Mouse (Mus musculus): ENCODE results near the gene Gm29797. TPM values are rescaled to one million over a fixed set of nuclear protein-coding genes. Genes with fewer than 3 reads are reported as not detected.

Gm29797 gene
- polyA plus RNA-seq, 1 experiment from 2014 or later: not detected

- H3K4me2 ChIP-seq: no peak overlapping the region
- H3K4me3 ChIP-seq (replicated peaks): no peak overlapping the region
- peaks cover 16% of the 10 kb centered on the region for H3K4me1 ChIP-seq
- H3K9ac ChIP-seq: no peak overlapping the region
- H3K9me3 ChIP-seq: no peaks in the 10 kb centered on the region
- peaks cover 40% of the 10 kb centered on the region for H3K36me3 ChIP-seq (replicated peaks)
- ATAC-seq (ENCODE audit: low FRiP score): no peak
- WGBS: 89% methylated on average over 6 of the region's 6 CpGs
- H3K27ac ChIP-seq: no peak overlapping the region
- peaks cover 8% of the 10 kb centered on the region; the same call in 1 of the 2 replicates for H3K27me3 ChIP-seq
Observed at GRCm38 (mm10) chr2:181691083-181691482, 34.2 kb downstream of the Gm29797 start.

- no peak overlapping the region for H3K4me2 ChIP-seq
- no peak overlapping the region for H3K4me3 ChIP-seq (replicated peaks)
- H3K9ac ChIP-seq: no peak overlapping the region
- peaks cover 16% of the 10 kb centered on the region for H3K4me1 ChIP-seq
- 94% methylated on average over 4 of the region's 4 CpGs for WGBS
- H3K9me3 ChIP-seq: no peaks in the 10 kb centered on the region
- no peak for ATAC-seq (ENCODE audit: low FRiP score)
- H3K27me3 ChIP-seq: peaks cover 10% of the 10 kb centered on the region; the same call in 1 of the 2 replicates
- H3K27ac ChIP-seq: no peak overlapping the region
- peaks cover 35% of the 10 kb centered on the region for H3K36me3 ChIP-seq (replicated peaks)
Observed at GRCm38 (mm10) chr2:181691571-181691970, 34.7 kb downstream of the Gm29797 start.

DNA sequence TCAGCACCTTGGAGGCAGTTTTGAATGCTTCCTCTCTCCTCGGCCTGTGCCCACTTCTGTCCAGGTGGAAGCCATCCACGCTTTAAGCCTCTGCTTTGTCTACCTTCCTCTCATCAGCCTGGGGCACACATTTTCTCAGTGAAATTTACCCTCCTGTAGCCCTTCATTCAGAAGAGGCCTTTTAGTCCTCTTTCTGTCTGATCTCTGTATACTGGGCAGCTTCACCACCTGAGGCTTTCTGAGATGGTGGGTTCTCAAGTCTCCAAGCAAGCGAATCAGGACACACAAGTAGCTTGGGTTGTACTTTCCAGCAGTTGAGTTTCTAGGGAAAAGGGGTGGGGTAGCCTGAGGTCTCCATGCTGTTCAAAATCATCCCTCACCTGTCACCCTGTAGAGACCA, 35.5 kb downstream of the Gm29797 start:
- no peak for ATAC-seq (ENCODE audit: low FRiP score)
- Histone ChIP-seq H3K27ac (no peak overlapping the region), H3K9me3 (no peaks in the 10 kb centered on the region), H3K9ac (no peak overlapping the region), H3K27me3 (peaks cover 10% of the 10 kb centered on the region; the same call in 1 of the 2 replicates), H3K4me2 (peak overlapping the region; percentile 85), H3K36me3 (replicated peaks) (peaks cover 27% of the 10 kb centered on the region), H3K4me3 (replicated peaks) (0 out of 2 replicates have a peak overlapping the region, but pooled peaks have one; percentile 72), H3K4me1 (peaks cover 16% of the 10 kb centered on the region)
- 92% methylated on average over 3 of the region's 3 CpGs for WGBS

GRCm38 (mm10) chr2:181693339-181694280, 36.8 kb downstream of the Gm29797 start, which contains the start of gene Rgs19:
Gene Rgs19, minus strand, starts transcription at chr2:181693977.
- Histone ChIP-seq H3K27me3 (peaks cover 10% of the 10 kb centered on the region; the same call in 1 of the 2 replicates), H3K4me1 (peaks cover 16% of the 10 kb centered on the region), H3K36me3 (replicated peaks) (peaks cover 15% of the 10 kb centered on the region), H3K9ac (peak within 1 kb of the TSS; percentile 80), H3K9me3 (no peaks in the 10 kb centered on the region), H3K4me3 (replicated peaks) (peak within 1 kb of the TSS; percentile 72), H3K4me2 (peak within 1 kb of the TSS; percentile 85), H3K27ac (peak within 1 kb of the TSS; percentile 59)
- ATAC-seq (ENCODE audit: low FRiP score): peak; percentile 87
- WGBS: under 1% methylated on average over 69 of the region's 75 CpGs

- ATAC-seq (ENCODE audit: low FRiP score): no peak
- Histone ChIP-seq H3K36me3 (replicated peaks) (peaks cover 6% of the 10 kb centered on the region), H3K27me3 (peaks cover 10% of the 10 kb centered on the region; the same call in 1 of the 2 replicates), H3K4me3 (replicated peaks) (no peak overlapping the region), H3K4me2 (no peak overlapping the region; the same call in 1 of the 2 replicates), H3K9ac (no peak overlapping the region), H3K27ac (no peak overlapping the region; the same call in 1 of the 2 replicates), H3K4me1 (peaks cover 16% of the 10 kb centered on the region), H3K9me3 (no peaks in the 10 kb centered on the region)
- WGBS: 90% methylated on average over 3 of the region's 3 CpGs
Observed at GRCm38 (mm10) chr2:181694581-181694980, 37.7 kb downstream of the Gm29797 start.

DNA sequence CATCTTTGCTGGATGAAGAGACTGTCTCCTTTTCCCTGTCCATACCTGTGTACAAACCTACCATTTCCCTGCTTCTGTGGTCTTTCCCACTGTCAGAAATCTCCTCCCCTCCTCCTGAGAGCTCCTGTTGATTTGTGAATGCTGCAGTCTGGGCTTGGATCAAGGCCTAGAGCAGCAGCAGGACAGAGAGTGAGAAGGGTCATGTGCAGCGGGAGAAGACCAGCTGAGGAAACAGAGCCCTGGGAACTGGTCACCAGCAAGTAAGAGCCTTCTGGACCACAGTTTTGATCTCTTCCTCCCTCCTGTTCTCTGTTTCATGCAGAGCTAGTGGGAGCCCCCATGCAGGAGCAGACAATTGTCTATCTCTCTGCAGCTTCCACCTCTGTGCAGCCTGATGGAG, 38.9 kb downstream of the Gm29797 start:
- peaks cover 16% of the 10 kb centered on the region for H3K4me1 ChIP-seq
- no peak overlapping the region for H3K4me3 ChIP-seq (replicated peaks)
- H3K27me3 ChIP-seq: peaks cover 10% of the 10 kb centered on the region; the same call in 1 of the 2 replicates
- no peaks in the 10 kb centered on the region for H3K9me3 ChIP-seq
- no peak overlapping the region for H3K27ac ChIP-seq
- no peak for ATAC-seq (ENCODE audit: low FRiP score)
- H3K4me2 ChIP-seq: no peak overlapping the region
- H3K36me3 ChIP-seq (replicated peaks): no peaks in the 10 kb centered on the region
- 96% methylated on average over 1 of the region's 1 CpGs for WGBS
- no peak overlapping the region for H3K9ac ChIP-seq

DNA sequence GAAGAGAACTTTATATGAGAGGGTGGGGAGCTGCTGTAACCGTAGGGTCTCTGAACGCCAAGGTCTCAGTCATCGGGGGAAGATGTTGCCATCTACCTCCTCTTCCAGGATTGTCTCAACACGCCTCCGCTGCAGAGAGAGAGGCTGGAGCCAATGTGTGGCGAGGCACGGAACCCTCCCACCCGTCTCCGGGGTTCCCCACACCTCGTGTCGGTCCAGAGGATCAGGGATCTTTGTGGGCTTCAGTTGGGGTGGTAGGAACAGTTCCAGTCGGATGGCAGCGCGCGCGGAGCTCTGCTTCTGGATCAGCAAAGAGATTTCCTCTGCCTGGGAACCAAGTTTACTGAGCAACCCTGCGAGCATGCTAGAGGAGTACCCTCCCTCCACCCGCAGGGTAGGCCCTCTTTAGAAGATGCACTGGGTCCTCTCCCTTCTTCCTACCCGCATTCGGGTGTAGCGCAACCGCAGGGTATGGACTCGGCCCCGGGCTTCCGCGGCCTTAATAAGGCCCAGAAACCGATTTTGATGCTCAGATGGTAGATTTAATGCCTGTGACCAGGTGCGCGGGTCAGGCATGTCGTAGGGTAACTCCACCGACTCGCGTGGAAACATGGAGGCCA, 40.1 kb downstream of the Gm29797 start:
- Histone ChIP-seq H3K9ac (no peak overlapping the region), H3K4me2 (no peak overlapping the region), H3K4me1 (peaks cover 16% of the 10 kb centered on the region), H3K4me3 (replicated peaks) (no peak overlapping the region), H3K9me3 (no peaks in the 10 kb centered on the region), H3K36me3 (replicated peaks) (no peaks in the 10 kb centered on the region), H3K27ac (no peak overlapping the region), H3K27me3 (peaks cover 10% of the 10 kb centered on the region; the same call in 1 of the 2 replicates)
- WGBS: 76% methylated on average over 33 of the region's 33 CpGs
- ATAC-seq (ENCODE audit: low FRiP score): no peak

DNA sequence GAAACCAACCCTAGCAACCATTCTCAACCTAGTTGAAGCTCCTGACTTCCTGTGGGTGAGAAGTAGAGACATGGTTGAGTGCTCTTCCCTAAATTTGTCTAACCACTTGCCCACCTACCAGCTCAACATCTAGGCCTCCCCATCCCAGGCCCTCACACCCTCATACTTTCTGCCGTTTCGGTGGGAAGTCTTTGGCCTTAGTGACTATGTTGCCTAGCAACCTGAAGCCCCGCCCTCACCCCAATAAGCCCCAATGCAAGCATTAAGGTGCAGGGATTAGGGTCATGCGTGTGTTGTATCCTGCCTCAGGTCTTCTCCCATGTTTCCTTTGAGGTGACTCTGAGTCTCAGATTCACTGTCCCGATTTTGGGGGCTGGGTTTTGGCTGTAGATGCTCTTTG, 41.4 kb downstream of the Gm29797 start, which contains the start of gene Lkaaear1:
Lkaaear1 (minus strand) TSS at position 202 of the 400 bp plus-strand sequence.
- H3K27me3 ChIP-seq: peaks cover 10% of the 10 kb centered on the region; the same call in 1 of the 2 replicates
- no peak within 1 kb of the TSS for H3K4me3 ChIP-seq (replicated peaks)
- H3K27ac ChIP-seq: no peak within 1 kb of the TSS
- no peaks in the 10 kb centered on the region for H3K36me3 ChIP-seq (replicated peaks)
- no peak for ATAC-seq (ENCODE audit: low FRiP score)
- H3K4me1 ChIP-seq: peaks cover 4% of the 10 kb centered on the region
- H3K9ac ChIP-seq: no peak within 1 kb of the TSS
- H3K9me3 ChIP-seq: no peaks in the 10 kb centered on the region
- H3K4me2 ChIP-seq: no peak within 1 kb of the TSS
- WGBS: 51% methylated on average over 5 of the region's 5 CpGs

GRCm38 (mm10) chr2:181706668-181707067, 49.8 kb downstream of the Gm29797 start:
- Histone ChIP-seq H3K9ac (no peak overlapping the region), H3K4me2 (no peak overlapping the region), H3K4me3 (replicated peaks) (no peak overlapping the region), H3K9me3 (no peaks in the 10 kb centered on the region), H3K36me3 (replicated peaks) (no peaks in the 10 kb centered on the region), H3K27ac (no peak overlapping the region), H3K27me3 (no peaks in the 10 kb centered on the region), H3K4me1 (no peaks in the 10 kb centered on the region)
- 46% methylated on average over 4 of the region's 4 CpGs for WGBS
- ATAC-seq (ENCODE audit: low FRiP score): no peak

Other genes starting within 250 kb of the Gm29797 start
- gene Zbtb46, start 197.6 kb upstream of the Gm29797 start, polyA plus RNA-seq (2016; fragmentation: Nextera tagmentation; extraction: Ambion mirVana): 14.4 and 16.1 TPM in 2 replicates
- gene Abhd16b, start 163.8 kb upstream of the Gm29797 start, polyA plus RNA-seq (2016; fragmentation: Nextera tagmentation; extraction: Ambion mirVana): 0.10 TPM in 1 of 2 replicates, not detected in the other
- gene Tpd52l2, start 159.9 kb upstream of the Gm29797 start, polyA plus RNA-seq (2016; fragmentation: Nextera tagmentation; extraction: Ambion mirVana): 133 and 134 TPM in 2 replicates
- gene Dnajc5, start 136.5 kb upstream of the Gm29797 start, polyA plus RNA-seq (2016; fragmentation: Nextera tagmentation; extraction: Ambion mirVana): 129 and 134 TPM in 2 replicates
- gene Uckl1, start 72.1 kb upstream of the Gm29797 start, polyA plus RNA-seq (2016; fragmentation: Nextera tagmentation; extraction: Ambion mirVana): 50.7 and 50.8 TPM in 2 replicates
- 75.6 and 76.9 TPM in 2 replicates for gene Prpf6, start 65.2 kb upstream of the Gm29797 start, polyA plus RNA-seq (2016; fragmentation: Nextera tagmentation; extraction: Ambion mirVana)
- 70.9 and 74.5 TPM in 2 replicates for gene Zfp512b, start 64.2 kb upstream of the Gm29797 start, polyA plus RNA-seq (2016; fragmentation: Nextera tagmentation; extraction: Ambion mirVana)
- 71.3 and 73.8 TPM in 2 replicates for gene Samd10, start 57.8 kb upstream of the Gm29797 start, polyA plus RNA-seq (2016; fragmentation: Nextera tagmentation; extraction: Ambion mirVana)
- gene Sox18, start 14.6 kb downstream of the Gm29797 start, polyA plus RNA-seq (2016; fragmentation: Nextera tagmentation; extraction: Ambion mirVana): 14.1 and 15.2 TPM in 2 replicates
- 23.2 and 28.2 TPM in 2 replicates for gene Tcea2, start 23.3 kb downstream of the Gm29797 start, polyA plus RNA-seq (2016; fragmentation: Nextera tagmentation; extraction: Ambion mirVana)
- 47.5 and 47.6 TPM in 2 replicates for gene Rgs19, start 36.9 kb downstream of the Gm29797 start, polyA plus RNA-seq (2016; fragmentation: Nextera tagmentation; extraction: Ambion mirVana)
- not detected in 2 replicates for gene Lkaaear1, start 41.4 kb downstream of the Gm29797 start, polyA plus RNA-seq (2016; fragmentation: Nextera tagmentation; extraction: Ambion mirVana)
- gene Oprl1, start 58.0 kb downstream of the Gm29797 start, polyA plus RNA-seq (2016; fragmentation: Nextera tagmentation; extraction: Ambion mirVana): 28.4 and 29.2 TPM in 2 replicates
- 51.9 and 60.8 TPM in 2 replicates for gene Myt1, start 106.3 kb downstream of the Gm29797 start, polyA plus RNA-seq (2016; fragmentation: Nextera tagmentation; extraction: Ambion mirVana)
- 36.2 and 36.9 TPM in 2 replicates for gene Pcmtd2, start 180.8 kb downstream of the Gm29797 start, polyA plus RNA-seq (2016; fragmentation: Nextera tagmentation; extraction: Ambion mirVana)
- gene Polr3k, start 207.3 kb downstream of the Gm29797 start, polyA plus RNA-seq (2016; fragmentation: Nextera tagmentation; extraction: Ambion mirVana): 100.0 and 104 TPM in 2 replicates

Measured in forebrain, embryonic 12.5 days (tissue).